Mouse (Mus musculus): ENCODE results near the gene Rpa1. TPM values are rescaled to one million over a fixed set of nuclear protein-coding genes. Genes with fewer than 3 reads are reported as not detected.

Rpa1 gene
- total and polyA plus RNA-seq, 2 experiments from 2014 or later = 62.9 to 118 TPM

DNA sequence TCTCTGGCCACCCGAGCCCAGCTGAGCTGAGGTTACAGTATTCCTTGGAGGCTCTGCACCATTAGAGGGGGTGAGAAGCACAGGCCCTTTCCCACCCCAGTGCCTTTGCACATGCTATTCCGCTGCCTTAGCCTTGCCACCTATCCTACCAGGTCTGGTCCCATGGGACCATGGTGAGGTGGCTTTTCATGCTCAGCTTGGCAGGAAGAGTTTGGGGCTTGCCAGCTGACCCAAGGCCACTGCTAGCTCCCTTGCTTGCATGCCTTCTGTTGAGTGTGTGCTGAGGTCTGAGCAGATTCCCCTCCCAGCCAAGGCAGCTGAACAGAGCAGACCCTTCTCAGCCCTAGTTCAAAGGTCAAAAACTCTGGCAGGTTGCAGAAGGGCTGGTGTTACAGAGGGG, 87.1 kb downstream of the Rpa1 start:
- H3K4me1 ChIP-seq (ENCODE audit: control insufficient read depth, insufficient read depth) = peaks cover 29% of the 10 kb centered on the region
- DNase-seq (ENCODE audit: low spot score) (no peak), ATAC-seq (ENCODE audit: insufficient read depth, low read depth) (no peak)
- no peak overlapping the region for H3K27ac ChIP-seq (ENCODE audit: low read depth)
- no peaks in the 10 kb centered on the region for H3K27me3 ChIP-seq (ENCODE audit: control insufficient read depth, insufficient read depth, low read length)
- no peak for TF ChIP-seq CTCF (IDR thresholded peaks at IDR 0.05; ENCODE audit: low read depth)
- TF ChIP-seq EP300 (IDR thresholded peaks at IDR 0.05; ENCODE audit: low read depth) = no peak
- H3K9me3 ChIP-seq (replicated peaks; ENCODE audit: control insufficient read depth, low read length) = no peaks in the 10 kb centered on the region
- H3K36me3 ChIP-seq (replicated peaks; ENCODE audit: control insufficient read depth, insufficient read depth, low read length) = peaks cover 10% of the 10 kb centered on the region
- H3K4me2 ChIP-seq (ENCODE audit: low read depth, low read length) = no peak overlapping the region
- no peak overlapping the region for H3K4me3 ChIP-seq (ENCODE audit: low read depth, low read length)
- WGBS = 84% methylated on average over 2 of the region's 2 CpGs
- no peak overlapping the region for H3K9ac ChIP-seq (replicated peaks; ENCODE audit: low read depth, low read length)

DNA sequence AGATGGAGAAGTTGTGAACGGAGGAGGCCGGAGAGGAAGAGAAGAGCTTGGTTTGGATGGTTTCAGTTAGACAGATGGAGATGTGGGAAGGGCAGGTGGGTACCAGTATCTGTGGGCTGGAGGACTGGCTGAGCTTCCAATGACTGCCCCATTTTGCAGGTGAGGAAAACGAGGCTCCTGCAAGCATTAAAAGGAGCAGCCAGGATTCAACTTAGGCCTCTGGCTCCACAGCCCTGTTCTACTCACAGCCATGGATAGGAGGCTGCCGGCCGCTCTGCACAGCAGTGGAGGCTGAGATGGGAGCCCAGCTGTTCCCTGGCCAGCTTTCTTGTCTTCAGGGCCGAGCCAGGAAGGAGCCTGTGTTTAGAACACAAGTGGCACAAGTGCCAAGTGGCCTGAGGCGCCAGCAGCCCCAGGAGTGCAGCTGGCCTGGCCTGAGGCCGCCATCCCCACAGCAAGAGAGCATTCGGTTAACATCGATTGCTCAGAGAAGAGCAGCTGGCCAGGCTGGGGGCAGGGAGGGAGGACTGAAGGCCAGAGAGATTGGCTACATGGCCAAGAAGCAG, 88.0 kb downstream of the Rpa1 start:
- Histone ChIP-seq H3K4me2 (ENCODE audit: low read depth, low read length) (no peak overlapping the region), H3K4me3 (ENCODE audit: low read depth, low read length) (no peak overlapping the region), H3K27me3 (ENCODE audit: control insufficient read depth, insufficient read depth, low read length) (no peaks in the 10 kb centered on the region), H3K27ac (ENCODE audit: low read depth) (no peak overlapping the region; the same call in 1 of the 2 replicates), H3K9ac (replicated peaks; ENCODE audit: low read depth, low read length) (peak overlapping the region; percentile 33; the same call in 1 of the 2 replicates), H3K4me1 (ENCODE audit: control insufficient read depth, insufficient read depth) (peaks cover 33% of the 10 kb centered on the region), H3K9me3 (replicated peaks; ENCODE audit: control insufficient read depth, low read length) (no peaks in the 10 kb centered on the region), H3K36me3 (replicated peaks; ENCODE audit: control insufficient read depth, insufficient read depth, low read length) (0 out of 2 replicates have a peak, but pooled peaks cover under 1% of the 10 kb centered on the region)
- WGBS = 56% methylated on average over 10 of the region's 10 CpGs
- ATAC-seq (ENCODE audit: insufficient read depth, low read depth) (no peak), DNase-seq (ENCODE audit: low spot score) (no peak)
- TF ChIP-seq CTCF (IDR thresholded peaks at IDR 0.05; ENCODE audit: low read depth) (no peak), EP300 (IDR thresholded peaks at IDR 0.05; ENCODE audit: low read depth) (no peak)

DNA sequence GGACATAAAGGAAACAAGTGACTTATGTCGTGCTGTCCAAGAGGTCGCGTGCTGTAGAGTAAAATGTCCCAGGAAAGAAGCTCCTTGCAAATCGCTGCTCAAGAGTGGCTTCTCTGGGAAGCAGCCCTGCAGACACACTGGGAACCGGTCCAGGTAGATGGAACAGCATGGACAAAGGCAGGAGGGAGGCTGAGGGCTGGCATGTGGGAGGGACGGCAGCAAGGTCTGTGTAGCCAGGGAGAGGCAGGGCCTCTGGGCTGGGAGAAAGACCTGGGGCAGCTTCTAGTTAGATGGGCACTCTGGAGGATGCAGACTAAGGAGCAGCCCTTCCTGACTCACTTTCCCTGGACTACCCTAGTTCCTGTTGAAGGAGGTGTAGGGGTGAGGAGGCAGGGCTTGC, 88.7 kb downstream of the Rpa1 start:
- Histone ChIP-seq H3K27me3 (ENCODE audit: control insufficient read depth, insufficient read depth, low read length) (no peaks in the 10 kb centered on the region), H3K36me3 (replicated peaks; ENCODE audit: control insufficient read depth, insufficient read depth, low read length) (no peaks in the 10 kb centered on the region), H3K9me3 (replicated peaks; ENCODE audit: control insufficient read depth, low read length) (no peaks in the 10 kb centered on the region), H3K4me2 (ENCODE audit: low read depth, low read length) (no peak overlapping the region), H3K4me1 (ENCODE audit: control insufficient read depth, insufficient read depth) (peaks cover 40% of the 10 kb centered on the region), H3K4me3 (ENCODE audit: low read depth, low read length) (no peak overlapping the region), H3K9ac (replicated peaks; ENCODE audit: low read depth, low read length) (no peak overlapping the region), H3K27ac (ENCODE audit: low read depth) (no peak overlapping the region)
- TF ChIP-seq EP300 (IDR thresholded peaks at IDR 0.05; ENCODE audit: low read depth) = no peak
- no peak for TF ChIP-seq CTCF (IDR thresholded peaks at IDR 0.05; ENCODE audit: low read depth)
- DNase-seq (ENCODE audit: low spot score) (no peak), ATAC-seq (ENCODE audit: insufficient read depth, low read depth) (no peak)
- 32% methylated on average over 6 of the region's 6 CpGs for WGBS

DNA sequence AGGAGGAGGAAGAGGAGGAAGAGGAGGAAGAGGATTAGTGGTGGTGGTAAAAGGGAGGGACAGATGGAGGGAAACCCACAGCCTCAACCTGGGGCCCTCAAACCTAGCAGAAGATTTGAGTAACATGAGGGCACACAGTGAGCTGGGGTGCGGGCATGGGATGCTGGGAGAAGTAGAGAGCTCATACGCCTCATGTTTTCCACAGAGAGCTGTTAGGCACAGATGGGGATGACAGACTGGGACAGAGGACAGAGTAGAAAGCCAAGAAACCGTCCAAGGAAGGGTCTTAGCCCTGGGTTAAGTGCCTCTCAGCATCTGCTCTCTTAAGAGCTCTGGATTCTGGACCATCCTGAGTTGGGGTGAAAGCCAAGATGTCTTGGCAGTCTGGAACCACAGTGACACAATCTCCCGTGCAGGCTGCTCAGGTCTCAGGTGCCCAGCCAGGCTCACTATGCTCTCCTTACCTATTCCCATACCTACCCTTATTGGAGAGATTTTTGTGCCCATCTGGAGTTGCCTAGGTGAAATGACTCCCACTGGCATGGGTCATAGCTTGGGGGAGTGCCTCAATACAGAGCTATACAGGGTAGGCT, 91.0 kb downstream of the Rpa1 start:
- Histone ChIP-seq H3K36me3 (replicated peaks; ENCODE audit: control insufficient read depth, insufficient read depth, low read length) (no peaks in the 10 kb centered on the region), H3K4me1 (ENCODE audit: control insufficient read depth, insufficient read depth) (peaks cover 36% of the 10 kb centered on the region), H3K27ac (ENCODE audit: low read depth) (no peak overlapping the region), H3K27me3 (ENCODE audit: control insufficient read depth, insufficient read depth, low read length) (no peaks in the 10 kb centered on the region), H3K4me3 (ENCODE audit: low read depth, low read length) (no peak overlapping the region), H3K9ac (replicated peaks; ENCODE audit: low read depth, low read length) (no peak overlapping the region), H3K4me2 (ENCODE audit: low read depth, low read length) (no peak overlapping the region), H3K9me3 (replicated peaks; ENCODE audit: control insufficient read depth, low read length) (no peaks in the 10 kb centered on the region)
- 71% methylated on average over 4 of the region's 4 CpGs for WGBS
- DNase-seq (ENCODE audit: low spot score) (no peak), ATAC-seq (ENCODE audit: insufficient read depth, low read depth) (no peak)
- no peak for TF ChIP-seq EP300 (IDR thresholded peaks at IDR 0.05; ENCODE audit: low read depth)
- no peak for TF ChIP-seq CTCF (IDR thresholded peaks at IDR 0.05; ENCODE audit: low read depth)

DNA sequence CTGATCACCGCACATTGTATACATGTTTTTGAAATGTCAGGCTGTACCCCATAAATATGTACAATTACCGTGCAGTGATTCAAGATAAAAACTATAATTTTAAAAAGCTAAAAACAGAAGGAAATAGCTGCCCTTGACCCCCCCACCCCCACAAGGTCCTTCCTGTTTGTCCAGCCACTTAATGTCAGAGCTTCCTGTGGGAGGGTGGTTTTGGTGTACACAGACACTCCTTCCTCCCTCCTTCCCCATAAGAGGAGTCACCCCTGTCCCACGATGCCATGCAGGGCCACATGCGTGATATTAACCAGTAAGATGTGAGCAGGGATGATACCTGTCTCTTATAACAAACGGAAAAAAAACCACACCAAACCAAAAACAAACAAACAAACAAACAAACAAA, 92.8 kb downstream of the Rpa1 start:
- Histone ChIP-seq H3K27me3 (ENCODE audit: control insufficient read depth, insufficient read depth, low read length) (no peaks in the 10 kb centered on the region), H3K9me3 (replicated peaks; ENCODE audit: control insufficient read depth, low read length) (no peaks in the 10 kb centered on the region), H3K4me2 (ENCODE audit: low read depth, low read length) (no peak overlapping the region), H3K27ac (ENCODE audit: low read depth) (no peak overlapping the region), H3K36me3 (replicated peaks; ENCODE audit: control insufficient read depth, insufficient read depth, low read length) (no peaks in the 10 kb centered on the region), H3K9ac (replicated peaks; ENCODE audit: low read depth, low read length) (no peak overlapping the region), H3K4me3 (ENCODE audit: low read depth, low read length) (no peak overlapping the region), H3K4me1 (ENCODE audit: control insufficient read depth, insufficient read depth) (peaks cover 38% of the 10 kb centered on the region)
- DNase-seq (ENCODE audit: low spot score) (no peak), ATAC-seq (ENCODE audit: insufficient read depth, low read depth) (no peak)
- 65% methylated on average over 5 of the region's 5 CpGs for WGBS
- no peak for TF ChIP-seq CTCF (IDR thresholded peaks at IDR 0.05; ENCODE audit: low read depth)
- no peak for TF ChIP-seq EP300 (IDR thresholded peaks at IDR 0.05; ENCODE audit: low read depth)
